Mouse (Mus musculus) cerebellum, adult 2 months (tissue): ENCODE data around the gene Csde1. TPM values are rescaled to one million over a fixed set of nuclear protein-coding genes. Genes with fewer than 3 reads are reported as not detected.

Experiments
- DNase-seq, 2 experiments: peaks; one replicate each; pipeline ENCODE4 v3.0.0; 2021
- H3K27ac ChIP-seq: fragments of 200-500 bp; 2 replicates; pipeline ENCODE4 v1.5.1; 2012; ENCODE audit warnings: low read length, control low read depth, inconsistent platforms; ENCODE audit not compliant: insufficient read depth
- H3K27me3 ChIP-seq: fragments of 200-500 bp; 2 replicates; pipeline ENCODE4 v1.6.1; 2012; ENCODE audit warnings: inconsistent platforms, mild to moderate bottlenecking, low read length, moderate library complexity; ENCODE audit not compliant: control insufficient read depth, insufficient read depth
- H3K4me1 ChIP-seq: fragments of 200-500 bp; 2 replicates; pipeline ENCODE4 v1.6.1; 2011; ENCODE audit warnings: low read length; ENCODE audit not compliant: control insufficient read depth, insufficient read depth
- H3K4me3 ChIP-seq: fragments of 200-500 bp; replicated peaks from 2 replicates; pipeline ENCODE3; 2011; ENCODE audit warnings: mild to moderate bottlenecking, low read depth, low read length, control low read depth; ENCODE audit not compliant: insufficient read depth
- CTCF ChIP-seq: fragments of 200-500 bp; IDR thresholded peaks from 2 replicates; pipeline ENCODE4 v1.5.1; 2011; ENCODE audit warnings: low read depth, mild to moderate bottlenecking, control low read depth, low read length, moderate library complexity, borderline replicate concordance; ENCODE audit not compliant: insufficient read depth
- POLR2A ChIP-seq: fragments of 200-500 bp; IDR thresholded peaks from 2 replicates; pipeline ENCODE4 v1.6.1; 2011; ENCODE audit warnings: low read length, control low read depth, borderline replicate concordance; ENCODE audit not compliant: insufficient read depth
- WGBS: fragments of 180-500 bp; shearing (Covaris S2); methylation state at CpG from one replicate; pipeline ENCODE4 v1.1.7; 2018; 5-methylcytosine and 5-hydroxymethylcytosine counted together
- polyA plus RNA-seq: library from polyadenylated mRNA; depleted of rRNA; stranded (reverse); fragments of >200 nt; gene quantifications from 2 replicates; pipeline ENCODE4 v1.2.3, GENCODE M21; 2012

Csde1 gene
- polyA plus RNA-seq, 1 experiment: 99.9 TPM

DNA sequence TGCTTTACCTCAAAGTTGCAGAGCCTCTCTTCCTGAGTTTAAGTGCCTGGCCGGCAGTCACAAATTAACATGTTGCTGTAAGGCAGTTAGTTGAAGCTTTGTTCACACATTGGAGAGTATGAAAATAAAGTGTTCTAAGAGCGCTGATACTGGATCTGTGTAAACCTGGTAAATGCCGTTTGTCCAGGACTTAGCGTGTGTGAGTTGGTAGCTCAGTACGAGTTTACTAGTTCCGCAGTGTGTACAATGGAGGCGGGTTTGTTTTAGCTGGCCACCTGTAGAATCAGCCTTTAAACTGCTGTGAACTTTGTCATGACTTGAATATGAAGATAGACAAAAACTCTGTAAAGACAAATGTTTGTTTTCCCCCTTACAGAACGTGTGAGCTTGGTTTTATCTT is 46.7 kb downstream of the Csde1 start:
- TF ChIP-seq CTCF (no peak), POLR2A (no peak)
- no peak overlapping the region for H3K4me3 ChIP-seq
- no peaks in the 10 kb centered on the region for H3K4me1 ChIP-seq
- H3K27me3 ChIP-seq: no peaks in the 10 kb centered on the region
- WGBS: 91% methylated on average over 8 of the region's 8 CpGs
- H3K27ac ChIP-seq: no peak overlapping the region
- DNase-seq: no peak

DNA sequence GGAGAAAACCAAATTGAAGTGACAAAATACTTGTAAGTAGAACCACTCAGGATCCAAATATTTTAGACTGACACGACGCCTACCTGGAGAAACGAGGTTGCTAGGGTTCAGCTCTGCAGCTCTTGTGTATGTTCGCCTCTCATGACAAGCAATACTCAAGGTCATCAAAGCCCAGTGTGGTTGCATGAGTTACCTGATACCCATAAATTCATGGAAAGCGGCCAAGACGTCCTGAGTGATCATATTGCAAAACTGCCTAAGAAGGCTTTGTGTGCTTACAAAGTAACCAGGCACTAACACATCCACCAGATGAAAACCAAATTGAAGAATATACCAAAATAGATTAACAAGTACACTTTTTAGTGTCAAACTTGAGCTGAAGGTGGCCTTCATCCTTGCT is 48.7 kb downstream of the Csde1 start:
- 97% methylated on average over 6 of the region's 6 CpGs for whole genome bisulfite sequencing
- Histone ChIP-seq H3K4me3 (no peak overlapping the region), H3K4me1 (no peaks in the 10 kb centered on the region), H3K27me3 (no peaks in the 10 kb centered on the region), H3K27ac (no peak overlapping the region)
- TF ChIP-seq POLR2A (no peak), CTCF (no peak)
- DNase-seq: no peak

GRCm38 (mm10) chr3:103073771-103074170 is 53.5 kb downstream of the Csde1 start, which contains the start of gene Ampd1:
Ampd1 (plus strand) TSS chr3:103074014.
- 67% methylated on average over 5 of the region's 5 CpGs for WGBS
- DNase-seq: no peak
- Histone ChIP-seq H3K4me1 (no peaks in the 10 kb centered on the region), H3K4me3 (no peak within 1 kb of the TSS), H3K27me3 (no peaks in the 10 kb centered on the region), H3K27ac (no peak within 1 kb of the TSS)
- TF ChIP-seq CTCF (no peak), POLR2A (no peak)

GRCm38 (mm10) chr3:103075871-103076270 is 55.6 kb downstream of the Csde1 start:
- H3K27me3 ChIP-seq: no peaks in the 10 kb centered on the region
- TF ChIP-seq CTCF (no peak), POLR2A (no peak)
- no peak overlapping the region for H3K27ac ChIP-seq
- DNase-seq: no peak
- H3K4me1 ChIP-seq: no peaks in the 10 kb centered on the region
- WGBS: 85% methylated on average over 9 of the region's 9 CpGs
- no peak overlapping the region for H3K4me3 ChIP-seq

DNA sequence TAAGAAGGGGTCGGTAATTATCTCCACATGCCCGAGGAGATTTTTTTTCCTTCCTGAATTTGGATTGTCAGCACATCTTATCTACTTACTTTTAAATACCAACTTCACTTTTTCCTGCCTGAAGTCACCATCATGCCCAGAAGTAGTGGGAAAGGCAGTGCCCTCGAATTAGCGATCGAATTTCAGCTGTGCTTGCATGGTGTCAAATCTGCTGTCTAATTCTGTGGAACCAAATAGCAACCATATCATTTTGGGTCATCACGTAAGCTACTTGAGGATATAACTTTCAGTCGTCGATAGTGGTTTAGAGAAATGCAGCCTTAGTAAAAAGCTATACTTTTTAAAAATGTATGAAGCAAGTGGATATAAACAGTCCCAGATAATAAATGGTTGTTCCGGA is 56.2 kb downstream of the Csde1 start:
- H3K4me3 ChIP-seq: no peak overlapping the region
- WGBS: 94% methylated on average over 9 of the region's 9 CpGs

GRCm38 (mm10) chr3:103079301-103079700 is 59.1 kb downstream of the Csde1 start:
- Histone ChIP-seq H3K27me3 (no peaks in the 10 kb centered on the region), H3K4me1 (no peaks in the 10 kb centered on the region), H3K4me3 (no peak overlapping the region), H3K27ac (no peak overlapping the region)
- no peak for DNase-seq
- WGBS: 56% methylated on average over 9 of the region's 9 CpGs
- TF ChIP-seq POLR2A: no peak

More for the DNA sequence above, 56.2 kb downstream of the Csde1 start:
- no peaks in the 10 kb centered on the region for H3K4me1 ChIP-seq
- no peak for TF ChIP-seq CTCF
- TF ChIP-seq POLR2A: no peak
- no peak for DNase-seq
- H3K27me3 ChIP-seq: no peaks in the 10 kb centered on the region
- H3K27ac ChIP-seq: no peak overlapping the region

- Histone ChIP-seq H3K27me3 (no peaks in the 10 kb centered on the region), H3K4me1 (no peaks in the 10 kb centered on the region), H3K27ac (no peak overlapping the region), H3K4me3 (no peak overlapping the region)
- no peak for DNase-seq
- WGBS: 51% methylated on average over 11 of the region's 11 CpGs
- no peak for TF ChIP-seq POLR2A
- TF ChIP-seq CTCF: no peak
These were observed 60.8 kb downstream of the Csde1 start for GRCm38 (mm10) chr3:103081051-103081450.

DNA sequence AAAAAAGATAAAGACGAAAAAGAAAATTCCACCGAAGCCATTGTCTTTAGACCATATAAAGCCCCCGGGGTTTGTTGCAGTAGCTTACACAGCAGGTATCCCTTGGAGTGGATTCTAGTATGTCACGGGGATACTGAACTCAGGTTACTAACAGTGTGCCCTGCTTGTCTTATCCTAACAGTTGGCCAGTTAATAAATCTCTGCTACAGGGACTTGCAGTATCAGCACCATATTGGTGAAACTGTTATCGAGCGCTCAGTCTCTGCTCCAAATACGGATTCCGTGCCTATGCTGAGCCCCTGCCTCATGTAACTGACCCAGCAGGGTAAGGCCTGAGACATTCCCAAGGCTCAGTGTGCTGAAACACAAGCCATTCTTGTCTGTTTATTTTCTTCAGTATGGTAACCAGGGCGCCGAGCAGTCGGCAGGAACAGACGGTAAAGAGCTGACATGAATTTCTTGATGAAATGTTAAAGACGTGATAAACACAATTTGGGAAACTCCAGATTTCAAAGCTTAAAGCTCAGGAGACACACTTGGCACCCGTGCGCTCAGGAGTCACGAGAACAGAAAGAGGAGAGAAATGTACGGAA is 61.7 kb downstream of the Csde1 start:
- Histone ChIP-seq H3K27me3 (no peaks in the 10 kb centered on the region), H3K4me1 (no peaks in the 10 kb centered on the region), H3K27ac (no peak overlapping the region), H3K4me3 (no peak overlapping the region)
- no peak for DNase-seq
- TF ChIP-seq CTCF (no peak), POLR2A (no peak)
- WGBS: 79% methylated on average over 17 of the region's 17 CpGs

GRCm38 (mm10) chr3:103082761-103083160 is 62.5 kb downstream of the Csde1 start:
- H3K27me3 ChIP-seq: no peaks in the 10 kb centered on the region
- TF ChIP-seq POLR2A (no peak), CTCF (no peak)
- H3K4me1 ChIP-seq: no peaks in the 10 kb centered on the region
- H3K4me3 ChIP-seq: no peak overlapping the region
- WGBS: 67% methylated on average over 5 of the region's 5 CpGs
- DNase-seq: no peak
- no peak overlapping the region for H3K27ac ChIP-seq
